Mouse (Mus musculus) right cerebral cortex, postnatal 14 days (tissue): Measurements from ENCODE around the gene Hectd4.
A peak's percentile ranks its signal among the peaks of the same experiment; 100 is the strongest.
"Not testable (repeated sequence)": the region's sequence is repeated elsewhere in the genome, so short reads cannot be mapped to it uniquely, and the experiment has no call there.

ENCODE experiments used
- DNase-seq: peaks from one replicate; pipeline ENCODE4 v3.0.0; 2022

Gene Hectd4

DNA sequence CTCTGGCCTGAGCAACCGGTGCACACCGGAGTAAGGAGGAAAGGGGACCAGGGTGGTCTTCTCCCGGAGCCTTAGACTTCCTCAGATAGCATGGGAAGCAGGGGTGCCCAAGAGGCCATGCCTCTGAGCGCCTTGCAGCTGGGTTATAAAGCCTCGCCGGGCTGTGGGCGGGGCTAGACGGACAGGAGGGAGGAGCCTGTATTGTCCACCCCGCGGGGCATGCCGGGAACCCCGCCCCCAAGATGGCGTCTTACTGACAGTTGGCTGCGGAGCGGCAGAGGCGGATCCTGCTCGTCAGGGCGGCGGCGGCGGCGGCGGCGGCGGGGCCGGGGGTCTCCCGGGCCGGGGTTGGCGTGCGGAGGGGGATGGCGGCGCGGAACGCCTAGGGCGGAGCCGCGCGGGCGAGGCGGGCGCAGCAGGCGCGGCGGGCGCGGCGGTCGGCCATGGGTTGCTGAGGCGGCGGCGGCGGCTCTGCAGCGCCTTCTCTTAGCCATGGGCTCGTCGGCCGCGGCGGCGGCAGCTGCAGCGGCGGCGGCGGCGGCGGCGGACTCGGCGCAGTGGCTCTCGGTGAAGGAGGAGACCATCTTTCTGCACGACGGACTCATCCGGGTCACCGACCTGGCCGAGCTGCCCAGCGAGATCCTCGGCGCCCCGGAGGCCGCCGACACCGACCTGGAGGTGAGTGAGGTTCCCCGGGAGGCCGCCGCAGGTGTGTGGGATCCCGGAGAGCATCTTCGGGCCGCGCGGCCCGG lies at the start of gene Hectd4:
Gene Hectd4 (plus strand): TSS at position 240 of the 752 bp plus-strand sequence.
- peak; percentile 98 for DNase-seq

DNA sequence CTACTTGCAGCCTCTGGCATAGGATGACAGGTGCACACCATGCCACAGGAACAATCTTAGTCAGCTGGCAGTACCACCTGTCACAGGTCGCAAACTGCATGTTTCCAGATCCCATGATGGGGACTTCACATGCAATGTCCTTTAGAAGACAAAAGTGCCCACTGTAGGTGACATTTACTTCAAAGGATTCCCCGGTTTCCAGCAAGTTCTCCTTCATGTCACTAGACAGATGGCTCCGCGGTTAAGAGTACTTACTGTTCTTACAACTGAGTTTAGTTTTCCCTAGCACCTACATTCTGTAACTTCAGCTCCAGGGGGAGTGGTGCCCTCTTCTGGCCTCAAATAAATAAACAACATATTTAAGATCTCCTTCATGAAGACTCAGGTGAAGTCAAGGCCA lies 47.2 kb upstream of the Hectd4 start:
- DNase-seq: no peak

DNA sequence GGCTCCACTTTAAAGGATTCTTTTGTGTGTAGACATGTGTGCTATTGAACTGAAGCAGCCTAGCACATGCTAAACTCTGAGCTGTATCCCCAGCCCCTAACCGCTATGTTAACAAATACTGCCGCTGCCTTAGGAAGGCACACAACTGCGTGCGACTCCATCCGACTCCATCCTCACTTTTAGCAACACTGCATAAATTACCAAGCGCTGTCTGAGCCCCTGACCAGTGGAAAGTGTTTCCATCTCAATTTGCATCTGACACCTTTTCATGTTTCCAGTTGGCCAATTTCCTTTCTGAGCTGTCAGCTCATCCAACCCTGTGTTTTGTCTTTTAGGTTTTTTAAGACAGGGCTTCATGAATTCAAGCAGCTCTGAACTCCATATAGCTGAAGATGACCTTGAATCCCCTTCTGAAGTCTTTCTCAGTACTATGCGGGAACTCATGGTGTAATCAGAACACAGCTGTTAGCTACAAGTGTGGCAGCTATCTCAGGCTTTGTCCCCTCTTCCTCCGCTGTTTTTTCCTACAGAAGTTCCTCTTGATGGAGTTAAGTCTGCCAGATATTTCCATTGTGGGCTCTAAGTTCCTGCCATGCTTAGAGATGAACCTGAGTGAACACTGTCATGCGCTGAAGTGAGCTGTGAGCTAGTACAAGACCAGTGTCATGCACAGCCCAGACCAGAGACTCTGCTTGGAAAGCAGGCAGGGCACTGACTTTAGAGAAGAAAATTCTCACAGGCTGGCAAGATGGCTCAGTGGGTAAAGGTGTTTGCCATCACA lies 40.8 kb upstream of the Hectd4 start:
- no peak for DNase-seq

DNA sequence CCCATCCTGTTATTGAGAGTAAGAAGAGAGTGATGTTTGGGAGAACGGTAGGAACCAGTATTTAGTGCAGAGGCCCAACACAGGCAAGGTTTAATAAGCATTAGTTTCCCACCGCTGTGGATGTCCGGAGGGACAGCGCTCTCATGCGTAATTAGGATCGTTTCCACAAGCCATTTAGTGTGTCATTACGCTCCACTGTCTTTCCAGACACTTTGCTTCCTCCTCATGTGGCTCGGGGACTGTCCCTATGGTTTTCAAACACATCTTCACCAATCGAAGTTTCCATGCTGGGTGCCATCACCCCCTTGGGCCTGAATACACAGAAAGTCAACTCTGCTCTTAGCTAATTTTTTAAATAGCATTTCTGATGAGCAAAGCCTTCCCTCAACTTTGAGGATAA lies 36.8 kb upstream of the Hectd4 start:
- DNase-seq: no peak

DNA sequence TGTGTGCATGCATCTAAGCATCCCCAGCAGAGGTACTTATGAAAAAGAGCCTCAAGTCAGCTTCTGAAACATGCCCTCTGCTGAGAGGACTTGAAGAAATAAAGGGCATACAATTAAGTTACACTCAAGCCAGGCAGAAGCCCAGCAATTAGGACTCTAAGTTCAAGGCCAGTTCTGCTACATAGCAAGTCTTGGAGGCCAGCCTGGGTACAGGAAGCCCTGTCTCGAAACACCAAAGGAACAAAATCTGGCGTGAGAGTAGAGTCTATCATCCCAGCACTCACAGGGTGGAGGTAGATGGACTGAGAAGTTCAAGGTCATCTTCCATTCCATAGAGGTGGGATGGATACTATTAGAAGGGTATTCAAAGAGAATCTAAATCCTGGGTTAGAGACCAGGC lies 35.6 kb upstream of the Hectd4 start:
- no peak for DNase-seq

DNA sequence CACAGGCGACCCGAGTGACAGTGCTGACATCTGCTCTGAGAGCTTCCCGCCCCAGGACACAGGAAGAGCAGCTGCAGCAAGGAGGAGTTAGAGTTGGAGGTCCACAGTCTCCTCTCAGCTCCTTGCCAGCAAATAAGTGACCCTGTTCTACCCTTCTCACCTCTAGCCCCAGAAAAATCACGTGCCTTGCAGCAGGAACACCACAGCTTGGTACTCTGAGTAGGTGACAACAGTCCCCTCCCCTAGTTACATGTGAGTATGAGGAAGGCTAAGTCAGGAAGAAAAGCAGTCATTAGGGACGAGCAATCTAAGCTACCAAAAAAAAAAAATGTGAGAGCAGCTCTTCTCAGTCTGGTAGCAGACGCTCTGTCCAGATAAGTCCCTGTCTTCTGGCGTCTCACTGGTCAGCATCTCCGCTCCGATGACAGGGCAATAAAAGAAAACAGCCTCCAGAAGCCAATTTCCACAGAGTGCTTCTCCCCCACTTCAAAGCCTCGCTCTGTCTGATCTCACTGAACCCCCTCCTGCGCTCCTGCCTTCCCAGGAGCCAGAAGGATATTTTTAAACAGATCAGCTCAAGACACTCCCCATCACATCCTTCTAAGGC lies 35.0 kb upstream of the Hectd4 start:
- no peak for DNase-seq

DNA sequence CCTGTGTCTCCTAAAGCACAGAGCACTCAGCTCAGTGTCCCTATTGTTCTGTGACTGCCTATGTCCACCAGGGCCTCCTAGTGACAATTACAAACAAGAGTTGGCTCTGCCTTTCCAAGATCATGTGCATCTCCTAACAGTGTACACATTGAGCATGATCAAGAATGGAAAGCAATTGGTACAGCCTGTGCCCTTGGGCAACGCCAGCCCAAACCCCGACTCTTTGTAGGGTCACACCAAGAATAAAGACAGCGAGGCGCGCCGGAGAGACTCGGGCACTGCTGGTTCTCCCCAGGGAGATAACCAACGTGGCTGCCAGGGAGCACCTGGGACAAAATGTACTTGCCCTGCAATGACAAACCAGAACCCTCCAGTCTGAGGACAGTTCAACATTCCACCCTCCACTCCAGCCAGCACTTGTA lies 32.4 kb upstream of the Hectd4 start:
- no peak for DNase-seq

DNA sequence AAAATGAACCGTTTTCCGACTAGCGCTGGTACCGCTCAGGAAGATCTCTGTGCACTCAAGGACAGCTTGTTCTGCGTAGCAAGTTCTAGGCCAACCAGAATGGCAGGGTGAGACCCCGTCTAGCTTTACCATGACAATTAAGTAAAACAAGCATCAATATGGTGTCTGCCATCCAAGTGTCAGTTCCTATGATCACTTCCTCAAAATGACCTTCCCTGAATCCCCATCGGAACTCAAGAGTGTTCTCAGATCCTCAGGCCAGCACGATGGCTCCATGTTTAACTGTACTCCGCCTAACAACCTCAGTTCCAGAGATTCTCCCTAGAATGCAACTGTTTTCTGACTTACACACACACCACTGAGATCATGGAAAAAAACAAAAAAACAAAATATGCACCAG lies 31.8 kb upstream of the Hectd4 start:
- DNase-seq: no peak

DNA sequence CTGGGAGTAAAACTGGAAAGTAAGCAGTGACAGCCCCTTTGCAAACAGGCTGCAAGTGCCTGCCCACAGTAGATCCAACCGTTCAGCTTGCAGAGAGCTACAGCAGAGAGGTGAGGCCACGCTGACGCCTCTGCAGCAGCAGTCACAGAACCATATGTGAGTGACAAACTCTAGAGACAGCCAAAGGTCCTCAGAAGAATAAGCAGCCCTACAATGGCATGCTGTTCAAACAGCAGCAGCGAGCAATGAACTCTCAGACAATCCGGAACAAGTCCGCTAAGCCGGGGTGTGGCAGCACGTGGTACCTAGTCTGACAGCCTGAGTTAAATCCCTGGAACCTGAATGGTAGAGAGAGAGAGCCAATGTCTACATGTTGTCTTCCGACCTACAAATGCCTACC lies 30.8 kb upstream of the Hectd4 start:
- DNase-seq: no peak

DNA sequence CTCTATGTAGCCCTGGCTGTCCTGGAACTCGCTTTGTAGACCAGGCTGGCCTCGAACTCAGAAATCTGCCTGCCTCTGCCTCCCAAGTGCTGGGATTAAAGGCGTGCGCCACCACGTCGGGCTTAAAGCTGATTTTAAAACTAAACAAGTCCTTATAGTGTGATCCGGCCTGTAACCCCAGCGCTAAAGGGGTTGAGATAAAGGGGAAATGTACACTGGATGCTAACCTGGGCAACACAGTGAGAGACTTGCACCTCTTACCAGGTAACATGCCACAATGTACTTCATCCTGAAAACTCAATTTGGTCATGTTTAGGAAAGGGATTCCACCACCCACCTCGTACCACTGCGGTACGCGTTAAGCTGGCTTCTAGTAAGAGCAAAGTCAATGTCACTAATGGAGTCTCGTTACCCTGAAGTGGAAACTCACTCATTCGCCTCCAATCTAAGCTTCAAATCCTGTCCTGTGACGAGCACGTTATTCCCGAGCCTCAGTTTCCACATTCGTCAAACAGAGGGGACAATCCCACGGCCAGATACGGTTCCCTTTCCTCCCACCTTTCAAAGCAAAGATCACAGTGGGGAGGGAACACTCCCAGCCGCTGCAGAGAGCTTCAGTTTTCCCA lies 29.7 kb upstream of the Hectd4 start:
- DNase-seq: no peak

DNA sequence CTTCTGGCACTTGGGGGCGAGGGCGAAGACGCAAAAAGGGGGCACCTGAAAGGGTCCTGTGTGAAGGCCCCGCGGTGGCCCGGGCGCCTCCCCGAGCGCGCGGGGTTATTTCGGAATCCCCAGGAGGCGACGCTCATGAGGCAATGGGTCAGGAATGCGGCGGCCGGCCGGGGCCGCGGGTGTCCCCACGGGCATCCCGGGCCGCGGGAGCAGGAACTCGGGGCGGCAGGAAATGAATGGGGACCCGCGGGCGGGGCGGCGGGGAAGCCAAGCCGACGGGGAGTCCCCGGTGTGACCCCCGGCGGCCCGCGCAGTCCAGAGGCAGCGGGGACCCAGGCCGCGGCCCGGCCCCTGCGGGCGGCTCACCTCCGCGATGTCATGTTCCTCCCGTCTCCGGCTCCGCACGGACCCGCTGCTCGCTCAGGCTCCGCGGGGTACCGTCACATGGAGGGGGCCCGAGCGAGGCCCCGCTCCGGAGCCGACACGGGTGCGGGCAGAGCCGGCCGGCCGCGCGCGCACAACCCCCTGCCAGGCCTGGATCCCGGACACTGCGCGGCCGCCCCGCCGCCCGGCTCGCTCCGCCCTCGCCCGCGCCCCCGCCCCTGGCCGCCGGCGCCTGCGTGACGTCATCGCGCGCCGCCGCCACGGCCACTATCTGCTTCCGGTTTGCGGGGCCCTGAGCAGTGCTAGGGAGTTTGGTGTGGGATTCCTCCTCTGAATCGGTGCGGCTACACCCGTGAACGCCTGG lies 29.0 kb upstream of the Hectd4 start, which contains the start of gene Ptpn11:
Gene Ptpn11 (minus strand): TSS at position 562 of the 748 bp plus-strand sequence.
- peak; percentile 85 for DNase-seq

DNA sequence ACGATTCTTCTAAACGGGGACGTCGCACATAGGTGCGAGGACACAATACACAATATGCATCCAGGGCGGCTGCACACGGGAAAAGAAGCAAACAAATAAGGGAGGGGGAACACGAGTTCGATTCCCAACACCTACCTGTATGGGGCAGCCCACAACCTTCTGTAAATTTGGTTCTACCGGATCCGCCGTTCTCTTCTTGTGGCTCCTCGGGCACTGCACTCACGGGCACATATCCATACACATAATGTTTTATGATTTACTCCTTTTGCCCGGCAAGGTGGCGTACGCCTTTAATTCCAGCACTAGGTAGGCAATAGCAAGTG lies 28.5 kb upstream of the Hectd4 start:
- DNase-seq: no peak

DNA sequence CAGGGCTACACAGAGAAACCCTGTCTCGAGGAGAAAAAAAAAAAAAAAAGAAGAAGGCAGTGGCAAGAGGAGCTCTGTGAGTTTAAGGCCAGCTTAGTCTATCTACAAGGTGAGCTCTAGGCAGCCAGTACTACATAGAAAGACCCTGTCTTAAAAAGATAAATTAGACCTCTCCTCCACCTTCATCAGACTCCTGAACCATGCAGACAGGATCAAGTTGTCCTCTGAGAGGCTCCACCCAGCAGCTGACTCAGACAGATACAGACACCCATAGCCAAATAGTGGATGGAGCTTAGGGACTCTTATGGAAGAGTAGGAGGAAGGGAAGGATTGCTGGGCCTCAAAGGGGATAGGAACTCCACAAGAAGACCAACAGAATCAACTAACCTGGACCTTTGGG lies 25.8 kb upstream of the Hectd4 start:
- no peak for DNase-seq

DNA sequence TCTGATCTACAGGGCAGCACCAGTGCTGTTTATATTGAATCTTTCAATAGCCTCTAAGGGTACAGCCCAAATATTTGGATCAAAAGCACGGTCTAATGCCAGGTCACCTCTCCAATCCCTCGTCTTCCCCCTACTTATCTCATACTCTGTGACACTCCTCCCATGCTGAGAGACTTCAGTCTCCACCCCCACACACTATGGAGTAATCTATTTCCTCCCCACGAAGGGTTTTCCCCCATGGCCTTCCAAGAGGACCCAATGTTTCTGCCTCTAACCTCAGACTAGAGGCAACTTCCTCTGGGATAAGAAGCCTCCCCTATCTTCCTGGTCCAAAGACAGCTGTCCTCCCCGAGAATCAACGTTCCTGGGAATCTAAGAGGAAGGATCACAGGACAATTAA lies 23.3 kb upstream of the Hectd4 start:
- no peak for DNase-seq

DNA sequence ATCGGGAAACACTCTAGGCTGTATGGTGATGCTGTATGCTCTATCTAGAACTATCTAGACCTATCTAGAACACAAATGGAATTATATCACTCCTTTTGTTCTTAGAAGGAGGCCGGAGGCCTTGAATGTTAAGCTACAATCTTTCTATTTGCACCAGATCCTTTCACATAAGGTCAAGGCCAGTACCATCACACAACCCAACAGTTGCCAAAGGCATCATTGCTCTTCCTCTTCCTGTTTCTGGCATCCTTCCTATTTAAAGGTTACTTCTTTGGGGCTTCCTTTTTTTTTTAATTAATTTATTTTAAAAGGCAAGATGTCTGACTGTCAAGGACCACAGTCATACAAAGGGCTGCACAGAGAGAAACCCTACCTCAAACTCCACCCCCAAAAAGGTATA lies 22.7 kb upstream of the Hectd4 start:
- DNase-seq: no peak

DNA sequence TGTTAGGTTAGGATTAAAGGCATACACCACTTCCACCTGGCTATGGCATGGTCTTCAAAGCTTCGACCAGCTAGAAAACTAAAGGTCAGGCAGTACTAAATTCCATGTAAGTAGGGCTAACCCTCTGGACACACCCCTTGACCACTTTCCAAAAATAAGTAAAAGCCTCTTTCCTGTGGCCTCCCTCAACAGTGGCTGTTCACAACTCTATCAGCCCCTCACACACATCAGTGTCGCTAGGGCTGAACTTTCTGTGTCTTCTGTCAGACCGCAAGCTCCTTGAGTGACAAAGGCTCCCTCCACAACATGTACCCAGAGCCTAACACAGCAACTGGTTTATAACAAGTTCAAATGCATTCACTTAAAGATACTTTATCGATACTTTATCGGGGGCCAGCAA lies 21.6 kb upstream of the Hectd4 start:
- no peak for DNase-seq

DNA sequence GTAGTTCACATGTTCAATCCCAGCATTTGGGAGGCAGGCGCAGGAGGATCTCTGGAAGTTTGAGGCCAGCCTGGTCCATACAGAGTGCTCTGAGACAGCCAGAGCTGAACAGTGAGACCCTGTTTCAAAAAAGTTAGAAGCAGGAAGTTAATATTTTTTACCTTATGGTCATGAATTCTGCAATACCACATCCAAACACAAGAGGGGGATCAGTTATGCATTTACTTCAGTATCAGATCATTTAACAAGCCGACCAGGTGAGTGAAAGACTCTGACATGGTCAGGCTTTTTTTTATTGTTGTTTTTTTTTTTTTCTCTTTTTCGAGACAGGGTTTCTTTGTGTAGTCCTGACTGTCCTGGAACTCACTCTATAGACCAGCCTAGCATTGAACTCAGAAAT lies 18.3 kb upstream of the Hectd4 start:
- no peak for DNase-seq

DNA sequence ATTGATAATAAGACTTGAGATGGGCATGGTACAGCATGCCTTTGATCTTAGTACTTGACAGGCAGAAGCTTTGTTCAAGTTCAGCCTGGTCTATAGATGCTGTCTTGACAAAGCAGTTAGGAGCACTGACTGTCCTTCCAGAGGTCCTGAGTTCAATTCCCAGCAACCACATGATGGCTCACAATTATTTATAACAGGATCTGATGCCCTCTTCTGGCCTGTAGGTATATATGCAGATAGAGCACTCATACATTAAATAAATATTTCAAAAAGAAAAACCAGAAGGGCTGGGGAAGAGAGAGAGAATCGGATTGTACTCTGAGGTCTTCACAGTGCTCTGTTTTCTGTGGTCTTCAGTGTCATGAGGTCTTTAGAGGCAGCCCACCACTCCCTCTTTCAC lies 17.6 kb upstream of the Hectd4 start:
- no peak for DNase-seq

DNA sequence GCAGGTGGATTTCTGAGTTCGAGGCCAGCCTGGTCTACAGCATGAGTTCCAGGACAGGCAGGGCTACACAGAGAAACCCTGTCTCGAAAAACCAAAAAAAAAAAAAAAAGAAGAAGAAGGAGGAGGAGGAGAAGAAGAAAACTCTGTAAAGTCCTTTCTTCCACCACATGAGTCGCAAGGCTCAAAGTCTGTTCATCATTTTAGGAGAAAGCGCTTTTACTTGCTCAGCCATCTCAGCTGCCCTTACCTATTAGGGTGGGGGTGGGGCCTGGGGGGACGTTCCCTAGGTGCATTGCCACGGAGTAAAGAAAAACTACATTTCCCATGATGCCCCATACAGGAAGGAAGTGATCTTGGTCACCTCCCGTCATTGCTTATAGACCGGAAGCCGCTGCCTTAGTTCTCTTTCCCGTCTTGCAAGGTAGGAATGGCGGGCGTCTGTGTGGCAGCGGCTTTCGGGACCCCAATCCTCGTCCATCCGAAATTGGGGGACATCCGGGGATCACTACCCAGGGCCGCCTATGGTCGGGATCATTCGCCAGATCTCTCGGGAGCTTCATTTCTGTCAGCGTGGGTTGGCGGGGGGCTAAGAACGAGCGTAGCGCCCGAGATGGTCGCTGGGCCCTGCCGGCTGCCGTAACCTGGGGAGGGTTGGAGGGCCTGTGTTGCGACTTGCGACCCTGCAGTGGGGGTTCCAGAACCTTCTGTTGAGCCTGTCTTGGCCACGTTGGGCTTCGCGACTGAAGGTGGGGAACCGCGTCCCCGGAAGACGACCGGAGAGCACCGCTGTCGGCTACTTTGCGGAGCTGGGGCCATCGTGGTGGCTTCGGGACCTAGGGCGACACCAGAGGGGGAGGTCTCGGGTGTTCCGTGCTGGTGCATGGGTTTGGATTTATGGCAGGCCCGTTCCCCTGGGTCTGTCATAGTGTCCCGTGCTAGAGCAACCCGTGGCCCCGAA lies 15.6 kb upstream of the Hectd4 start, which contains the start of gene Rpl6:
Gene Rpl6 (plus strand): TSS at position 350 of the 958 bp plus-strand sequence.
- peak; percentile 68 for DNase-seq

DNA sequence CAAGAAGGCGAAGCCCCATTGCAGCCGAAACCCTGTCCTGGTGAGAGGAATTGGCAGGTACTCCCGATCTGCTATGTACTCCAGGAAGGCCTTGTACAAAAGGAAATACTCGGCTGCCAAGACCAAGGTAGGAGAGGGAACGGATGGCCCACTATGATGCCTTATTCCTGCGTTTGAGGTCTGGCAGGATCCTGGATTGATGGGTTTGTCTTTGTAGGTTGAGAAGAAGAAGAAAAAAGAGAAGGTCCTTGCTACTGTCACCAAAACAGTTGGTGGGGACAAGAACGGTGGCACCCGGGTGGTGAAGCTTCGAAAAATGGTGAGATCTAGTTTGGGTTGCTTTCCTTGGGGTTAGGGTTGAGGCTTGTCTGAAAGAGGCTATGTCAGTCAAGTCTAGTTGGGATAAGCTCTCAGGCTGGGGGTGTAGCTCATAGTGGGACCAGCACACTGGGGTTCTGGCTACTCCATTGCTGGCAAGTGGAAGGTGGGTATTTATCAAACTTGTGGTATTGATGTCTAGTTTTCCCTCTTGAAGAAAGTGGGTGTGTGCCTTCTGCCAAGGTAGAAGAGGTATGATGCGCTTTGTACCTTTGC lies 14.4 kb upstream of the Hectd4 start:
- DNase-seq: not testable (repeated sequence)

DNA sequence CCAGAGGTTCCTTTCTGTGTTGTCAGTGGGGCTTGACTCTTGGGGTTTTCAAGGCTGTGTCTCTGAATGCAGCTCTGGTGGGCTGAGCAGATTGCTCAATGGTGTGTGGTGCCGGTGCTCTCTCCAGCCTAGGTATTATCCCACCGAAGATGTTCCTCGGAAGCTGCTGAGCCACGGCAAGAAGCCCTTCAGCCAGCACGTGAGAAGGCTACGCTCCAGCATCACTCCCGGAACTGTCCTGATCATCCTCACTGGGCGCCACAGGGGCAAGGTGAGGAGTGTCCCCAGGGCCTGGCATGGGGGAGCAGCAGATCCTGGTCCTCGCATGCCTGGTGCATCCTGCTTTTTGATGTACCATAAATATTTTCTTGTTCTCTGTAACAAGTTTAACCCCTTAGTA lies 13.5 kb upstream of the Hectd4 start:
- no peak for DNase-seq
